Mouse (Mus musculus): Measurements from ENCODE around the gene R3hdm1.

- TF ChIP-seq CTCF (IDR thresholded peaks at IDR 0.05; ENCODE audit: low read depth, low read length) (no peak), POLR2A (IDR thresholded peaks at IDR 0.05; ENCODE audit: borderline replicate concordance, low read depth, low read length) (no peak)
Observed at GRCm38 (mm10) chr1:128192369-128192768, 89.3 kb downstream of the R3hdm1 start.

All from bone marrow macrophage, adult 2 months (primary cell).